Mouse (Mus musculus): ENCODE measurements around the gene Adcy1.

Adcy1 gene

GRCm38 (mm10) chr11:7063001-7063584 is at the start of gene Adcy1:
Gene Adcy1 (plus strand): TSS chr11:7063489.
- in situ Hi-C loops (cut with MboI; ENCODE audit: low pct_unique_long_range_greater_than_20kb in 1 of 2, low sequenced_read_pairs in 2 of 2, unreplicated experiment in 1 of 2), result no loop called here

GRCm38 (mm10) chr11:7016907-7017306 is 46.4 kb upstream of the Adcy1 start:
- in situ Hi-C loops (cut with MboI; ENCODE audit: low pct_unique_long_range_greater_than_20kb in 1 of 2, low sequenced_read_pairs in 2 of 2, unreplicated experiment in 1 of 2), result no loop called here

DNA sequence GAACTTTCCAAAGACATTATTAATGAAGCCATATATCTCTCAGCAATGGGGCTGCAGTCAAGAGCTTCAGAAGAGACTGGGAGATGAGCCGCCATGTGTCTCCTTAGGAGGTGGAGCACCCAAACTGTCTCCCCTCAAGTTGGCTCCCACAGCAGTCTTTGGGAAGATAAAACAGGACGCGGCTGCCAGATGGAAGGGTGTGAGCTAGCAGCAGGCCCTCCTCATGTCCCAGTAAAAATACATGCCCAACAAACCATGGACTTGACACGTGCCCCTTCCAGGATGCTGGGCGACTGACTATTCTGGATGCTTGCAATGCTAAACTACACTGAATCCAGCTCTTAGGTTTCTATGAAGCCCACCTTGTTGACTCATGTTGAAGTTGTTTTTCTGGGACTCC is 45.2 kb upstream of the Adcy1 start:
- in situ Hi-C loops (cut with MboI; ENCODE audit: low pct_unique_long_range_greater_than_20kb in 1 of 2, low sequenced_read_pairs in 2 of 2, unreplicated experiment in 1 of 2), result no loop called here

DNA sequence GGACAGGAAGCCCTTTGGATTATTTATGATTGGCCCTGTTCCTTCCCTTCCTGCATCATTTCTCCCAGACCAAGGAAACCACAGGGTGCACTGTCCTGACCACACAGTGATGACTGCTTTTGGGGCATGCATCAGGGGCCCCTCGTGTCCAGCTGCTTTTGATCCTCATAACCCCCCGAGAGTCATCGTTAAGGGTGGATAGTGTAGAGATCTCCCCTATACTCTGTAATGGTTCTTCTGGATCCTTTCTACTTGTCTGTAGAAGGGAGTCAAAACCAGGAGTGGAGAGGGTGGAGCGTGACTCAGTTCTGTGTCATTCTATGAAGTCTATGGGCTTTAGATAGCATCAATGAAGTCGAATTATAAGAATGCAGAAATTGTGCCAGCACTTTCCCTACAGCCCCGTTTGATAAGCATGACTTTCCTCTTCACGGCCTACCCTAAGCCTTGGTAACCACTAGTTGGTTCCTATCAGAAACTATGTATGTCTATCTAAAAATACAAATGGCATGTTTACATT is 44.2 kb upstream of the Adcy1 start:
- in situ Hi-C loops (cut with MboI; ENCODE audit: low pct_unique_long_range_greater_than_20kb in 1 of 2, low sequenced_read_pairs in 2 of 2, unreplicated experiment in 1 of 2), result no loop called here

DNA sequence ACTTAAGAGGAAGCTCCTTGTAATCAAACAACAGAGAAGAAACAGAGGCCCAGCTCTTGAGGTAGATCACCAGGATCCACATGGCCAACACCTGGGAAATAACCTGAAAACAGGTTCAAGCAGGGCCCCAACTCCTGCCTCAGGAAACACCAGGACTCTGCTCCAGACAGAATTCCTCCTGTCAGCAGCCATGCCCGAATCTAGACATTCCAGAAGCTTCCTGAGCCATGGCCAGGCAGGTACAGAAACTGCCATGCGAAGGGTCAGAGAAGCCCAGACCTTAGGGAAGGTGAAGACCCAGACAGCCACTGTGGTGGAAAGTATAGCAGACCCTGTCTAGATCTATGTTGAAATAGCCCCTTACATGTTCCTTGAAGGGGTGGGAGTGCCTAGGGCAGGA is 30.2 kb upstream of the Adcy1 start:
- in situ Hi-C loops (cut with MboI; ENCODE audit: low pct_unique_long_range_greater_than_20kb in 1 of 2, low sequenced_read_pairs in 2 of 2, unreplicated experiment in 1 of 2), result no loop called here

- in situ Hi-C loops (cut with MboI; ENCODE audit: low pct_unique_long_range_greater_than_20kb in 1 of 2, low sequenced_read_pairs in 2 of 2, unreplicated experiment in 1 of 2), result no loop called here
Observed at GRCm38 (mm10) chr11:7039722-7040121, 23.6 kb upstream of the Adcy1 start.

DNA sequence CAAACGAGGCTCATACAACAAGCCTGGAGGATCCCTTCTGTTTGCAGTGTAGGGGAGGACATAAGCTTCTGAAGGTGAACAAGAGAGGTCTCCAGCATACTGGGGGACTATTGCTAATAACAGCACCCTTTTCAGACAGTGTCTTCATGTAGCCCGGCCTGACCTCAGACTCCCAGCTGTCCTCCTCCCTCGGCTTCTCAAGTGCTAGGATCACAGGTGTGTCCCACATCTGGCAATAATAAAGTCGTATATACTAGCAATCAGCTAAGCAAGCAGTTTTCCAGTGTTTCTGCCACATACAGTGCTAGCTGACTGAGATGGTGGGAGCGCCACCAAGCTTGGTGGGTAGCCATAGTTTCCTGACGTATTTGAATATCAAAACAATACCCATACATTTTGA is 22.5 kb upstream of the Adcy1 start:
- in situ Hi-C loops (cut with MboI; ENCODE audit: low pct_unique_long_range_greater_than_20kb in 1 of 2, low sequenced_read_pairs in 2 of 2, unreplicated experiment in 1 of 2), result no loop called here

DNA sequence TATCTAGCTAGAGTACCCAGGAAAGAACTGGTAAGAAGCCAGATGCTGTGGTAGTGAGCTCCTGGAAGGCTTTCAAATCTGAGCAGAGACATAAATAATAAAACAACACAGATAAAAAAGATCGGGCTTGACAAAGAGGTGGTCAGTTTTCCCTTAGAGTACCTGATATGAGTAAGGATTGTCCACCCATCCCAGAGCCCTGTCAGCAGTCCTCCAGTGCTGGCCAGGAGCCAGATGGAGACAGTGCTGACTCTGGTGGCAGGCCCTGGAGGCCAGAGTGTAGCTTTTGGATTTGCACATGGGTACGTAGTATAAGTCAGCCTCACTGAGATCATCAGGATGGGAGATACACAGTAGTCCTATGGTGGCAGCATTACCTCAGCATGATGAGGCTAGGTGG is 16.1 kb upstream of the Adcy1 start:
- in situ Hi-C loops (cut with MboI; ENCODE audit: low pct_unique_long_range_greater_than_20kb in 1 of 2, low sequenced_read_pairs in 2 of 2, unreplicated experiment in 1 of 2), result no loop called here

GRCm38 (mm10) chr11:7047584-7047983 is 15.7 kb upstream of the Adcy1 start:
- in situ Hi-C loops (cut with MboI; ENCODE audit: low pct_unique_long_range_greater_than_20kb in 1 of 2, low sequenced_read_pairs in 2 of 2, unreplicated experiment in 1 of 2), result no loop called here

DNA sequence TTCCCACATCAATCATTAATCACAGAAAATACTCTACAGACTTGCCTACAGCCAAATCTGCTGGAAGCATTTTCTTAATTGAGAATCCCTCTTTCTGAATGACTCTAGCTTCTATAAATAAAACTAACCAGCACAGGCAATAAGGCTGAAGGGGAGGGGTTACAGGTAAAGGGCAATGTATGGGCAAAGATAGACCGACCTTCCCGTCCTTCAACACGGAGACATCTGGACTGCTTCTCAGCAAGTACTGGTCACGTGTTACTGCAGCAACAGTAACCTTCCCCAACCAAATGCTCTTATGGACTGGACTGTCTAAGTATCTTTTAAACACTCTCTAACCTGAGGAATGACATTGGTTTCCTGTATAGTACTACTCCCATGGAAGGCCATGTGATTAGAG is 9.6 kb upstream of the Adcy1 start:
- in situ Hi-C loops (cut with MboI; ENCODE audit: low pct_unique_long_range_greater_than_20kb in 1 of 2, low sequenced_read_pairs in 2 of 2, unreplicated experiment in 1 of 2), result no loop called here

DNA sequence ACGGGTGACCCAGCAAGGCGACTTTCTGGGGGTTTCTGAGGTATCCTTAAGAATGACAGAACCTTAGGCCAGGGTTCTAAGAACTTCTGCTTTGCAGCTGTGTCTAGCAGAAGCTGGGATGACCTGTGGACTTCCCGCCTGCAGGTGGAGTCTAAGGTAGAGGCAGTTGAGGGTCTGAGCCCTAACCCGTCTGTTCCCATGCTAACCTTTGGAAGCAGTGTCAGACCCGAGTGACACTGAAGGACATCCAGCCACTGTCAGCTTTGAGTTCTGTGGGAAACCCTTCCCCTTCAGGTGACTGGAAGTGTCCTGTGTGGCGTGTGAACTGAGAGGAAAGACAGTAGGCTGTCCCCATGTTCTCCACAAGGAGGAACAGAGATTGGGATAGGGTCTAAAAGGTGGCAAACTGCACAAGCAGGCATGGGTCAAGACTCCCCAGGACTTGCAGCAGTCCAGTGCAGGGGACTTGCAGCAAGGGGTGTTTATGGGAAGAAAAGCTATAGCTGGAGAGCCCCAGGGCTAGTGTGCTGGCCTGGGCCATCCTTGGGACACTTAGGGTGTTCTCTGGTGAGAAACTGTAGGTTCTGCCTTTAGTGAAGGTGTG is 8.5 kb upstream of the Adcy1 start:
- in situ Hi-C loops (cut with MboI; ENCODE audit: low pct_unique_long_range_greater_than_20kb in 1 of 2, low sequenced_read_pairs in 2 of 2, unreplicated experiment in 1 of 2), result no loop called here

DNA sequence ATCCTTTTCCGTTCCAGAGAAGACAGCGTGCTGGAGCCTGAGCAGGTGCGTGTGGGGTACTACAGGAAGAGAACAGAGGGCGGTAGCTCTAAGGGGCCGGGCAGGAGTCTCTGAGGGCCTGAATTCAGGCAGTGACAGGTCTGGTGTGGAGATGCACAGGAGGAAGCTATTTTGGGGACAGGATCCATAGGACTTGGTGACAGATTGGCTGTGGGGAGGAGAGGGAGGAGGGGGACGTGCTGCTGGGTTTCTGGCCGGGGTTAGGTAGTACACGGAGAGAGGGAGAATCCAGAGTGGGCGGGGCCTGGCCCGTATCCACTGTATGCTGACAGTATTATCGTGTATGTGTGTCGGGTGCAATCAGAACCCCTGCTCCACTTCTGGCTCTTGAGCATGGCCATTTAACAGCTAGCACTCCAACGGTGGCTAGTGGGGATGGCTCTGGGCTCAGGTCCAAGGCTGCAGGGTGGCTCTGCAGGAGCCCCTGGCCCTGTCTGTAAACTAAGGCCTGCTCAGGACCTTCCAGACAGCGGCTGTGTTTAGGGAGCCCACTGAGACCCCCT is 7.8 kb upstream of the Adcy1 start:
- in situ Hi-C loops (cut with MboI; ENCODE audit: low pct_unique_long_range_greater_than_20kb in 1 of 2, low sequenced_read_pairs in 2 of 2, unreplicated experiment in 1 of 2), result no loop called here

- in situ Hi-C loops (cut with MboI; ENCODE audit: low pct_unique_long_range_greater_than_20kb in 1 of 2, low sequenced_read_pairs in 2 of 2, unreplicated experiment in 1 of 2), result no loop called here
Observed at GRCm38 (mm10) chr11:7056121-7056520, 7.2 kb upstream of the Adcy1 start.

DNA sequence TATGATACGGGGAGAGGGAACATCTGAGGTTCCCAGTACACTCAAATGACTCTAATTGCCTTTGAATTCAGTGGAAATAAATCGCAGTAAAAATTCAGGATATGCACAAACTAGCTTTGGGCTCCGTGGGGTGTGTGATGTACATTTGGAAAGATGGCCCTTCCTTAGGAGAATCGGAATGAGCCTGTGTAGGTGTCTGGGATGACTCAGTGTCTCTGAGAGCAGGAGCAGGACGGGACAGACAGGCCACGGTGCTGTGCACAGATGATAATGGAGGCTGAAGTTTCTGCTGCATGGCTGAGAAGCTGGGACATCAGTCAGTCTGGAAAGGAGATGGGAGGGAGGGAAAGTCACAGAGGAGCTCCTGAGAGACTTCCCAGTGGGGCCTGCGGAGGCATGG is 5.5 kb upstream of the Adcy1 start:
- in situ Hi-C loops (cut with MboI; ENCODE audit: low pct_unique_long_range_greater_than_20kb in 1 of 2, low sequenced_read_pairs in 2 of 2, unreplicated experiment in 1 of 2), result no loop called here

GRCm38 (mm10) chr11:7061961-7062360 is 1.3 kb upstream of the Adcy1 start:
- in situ Hi-C loops (cut with MboI; ENCODE audit: low pct_unique_long_range_greater_than_20kb in 1 of 2, low sequenced_read_pairs in 2 of 2, unreplicated experiment in 1 of 2), result no loop called here

DNA sequence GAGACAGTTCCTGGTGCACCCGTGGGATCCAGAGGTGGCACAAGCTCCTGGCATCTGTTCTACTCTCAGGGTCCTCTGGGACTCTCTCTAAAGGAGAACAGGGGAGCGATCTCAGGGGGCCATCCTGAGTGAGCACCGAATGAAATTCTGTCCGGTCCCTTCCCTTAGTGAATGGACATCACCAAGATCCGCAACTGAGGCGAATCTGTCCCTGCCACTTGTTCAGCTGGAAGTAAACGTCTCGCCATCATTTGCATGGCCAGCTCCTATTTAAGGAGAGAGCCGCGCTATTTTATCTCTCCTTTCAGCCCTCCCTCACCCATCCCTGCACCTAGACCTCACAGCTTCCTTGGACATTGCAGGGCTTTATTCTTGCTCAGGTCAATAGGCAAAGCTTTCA is 723 bp upstream of the Adcy1 start:
- in situ Hi-C loops (cut with MboI; ENCODE audit: low pct_unique_long_range_greater_than_20kb in 1 of 2, low sequenced_read_pairs in 2 of 2, unreplicated experiment in 1 of 2), result no loop called here

GRCm38 (mm10) chr11:7063681-7064267 is 485 bp downstream of the Adcy1 start:
- in situ Hi-C loops (cut with MboI; ENCODE audit: low pct_unique_long_range_greater_than_20kb in 1 of 2, low sequenced_read_pairs in 2 of 2, unreplicated experiment in 1 of 2), result no loop called here

GRCm38 (mm10) chr11:7064484-7065185 is 1.3 kb downstream of the Adcy1 start:
- in situ Hi-C loops (cut with MboI; ENCODE audit: low pct_unique_long_range_greater_than_20kb in 1 of 2, low sequenced_read_pairs in 2 of 2, unreplicated experiment in 1 of 2), result no loop called here

DNA sequence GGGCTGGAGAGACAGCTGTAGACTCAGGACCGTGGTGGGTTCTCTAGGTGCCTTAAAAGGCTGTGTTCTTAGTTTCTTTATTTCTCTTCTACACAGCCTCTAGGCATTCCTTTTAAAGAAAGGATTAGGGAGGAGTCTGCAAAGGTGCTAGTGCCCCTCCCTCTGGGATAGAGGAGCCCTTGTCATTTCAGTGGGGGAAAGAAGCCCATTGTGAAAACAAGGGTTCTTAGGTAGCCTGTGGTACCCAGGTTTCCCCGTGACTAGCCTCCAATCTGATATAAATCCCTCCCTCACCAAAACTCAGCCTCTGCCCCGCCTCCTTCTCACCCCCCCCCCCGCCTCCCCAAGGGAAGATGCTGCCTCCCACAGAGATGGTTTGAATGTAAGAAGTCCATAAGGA is 2.1 kb downstream of the Adcy1 start:
- in situ Hi-C loops (cut with MboI; ENCODE audit: low pct_unique_long_range_greater_than_20kb in 1 of 2, low sequenced_read_pairs in 2 of 2, unreplicated experiment in 1 of 2), result no loop called here
